Mouse (Mus musculus) spleen, postnatal 36 days (tissue): ENCODE measurements around the gene Gal3st2c.
"Not testable (repeated sequence)": the region's sequence is repeated elsewhere in the genome, so short reads cannot be mapped to it uniquely, and the experiment has no call there.

ENCODE experiments used
- DNase-seq, 2 experiments: peaks; one replicate each; pipeline ENCODE4 v3.0.0; 2022; ENCODE audit warnings: low spot score in 2 of 2, mixed read lengths in 1 of 2

Gal3st2c gene

DNA sequence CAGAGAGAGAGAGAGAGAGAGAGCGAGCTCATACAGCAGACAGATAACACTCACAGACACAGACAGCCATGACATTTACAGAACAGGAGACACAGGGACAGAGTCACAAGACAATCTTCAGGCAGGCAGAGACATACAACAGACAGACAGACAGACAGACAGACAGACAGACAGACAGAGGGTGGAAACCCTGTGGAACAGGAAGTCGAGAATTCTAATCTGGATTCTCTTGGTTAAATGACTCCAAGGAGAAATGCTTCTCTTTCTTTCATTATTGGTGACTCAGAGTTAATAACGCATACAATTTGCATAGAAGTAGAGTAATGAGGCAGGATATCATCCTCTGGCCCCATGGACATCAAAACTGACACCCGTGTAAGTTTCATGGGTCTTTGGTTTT is 56.2 kb downstream of the Gal3st2c start:
- DNase-seq, result no peak

DNA sequence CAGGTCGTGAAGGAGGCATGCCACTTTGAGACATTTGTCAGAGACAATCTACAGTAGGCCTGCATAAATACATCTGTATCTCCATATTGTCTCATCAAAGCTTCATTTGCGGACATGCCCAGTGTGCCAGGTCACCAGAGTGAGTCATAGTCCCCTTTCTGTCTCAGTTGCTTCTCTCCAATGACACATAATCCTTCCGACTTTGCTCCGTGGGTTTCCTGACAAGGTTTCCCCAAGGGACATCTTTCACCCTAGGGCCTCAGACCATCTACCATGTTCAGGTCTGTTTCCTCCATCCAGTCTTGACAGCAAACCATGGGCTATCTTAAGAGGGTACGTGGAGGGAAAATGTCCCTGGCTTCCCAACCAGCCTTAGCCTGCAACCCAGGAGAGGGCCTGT is 60.8 kb downstream of the Gal3st2c start:
- DNase-seq, result no peak

DNA sequence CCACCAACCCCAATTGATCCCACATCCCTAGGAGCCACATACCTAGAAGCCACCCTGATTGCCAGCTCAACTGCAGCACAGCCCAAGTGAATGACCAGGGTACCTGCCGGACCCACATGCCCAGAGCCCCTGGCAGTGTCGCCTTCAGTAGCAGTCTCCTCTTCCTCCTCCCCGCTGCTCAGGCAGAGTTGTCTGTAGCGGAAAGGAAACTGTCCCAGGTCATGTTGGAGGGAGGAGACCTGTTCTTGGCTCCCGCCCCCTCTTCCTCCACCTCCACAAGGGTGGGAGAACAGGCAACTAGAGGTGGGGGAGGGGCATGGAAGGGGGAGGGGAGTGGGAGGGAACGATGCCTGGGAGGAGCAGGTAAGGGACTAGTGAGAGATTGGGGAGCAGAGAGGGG is 62.1 kb downstream of the Gal3st2c start, which contains the start of gene Pdcd1:
Pdcd1 (minus strand) TSS at position 181 of the 400 bp plus-strand sequence.
- no peak for DNase-seq

DNA sequence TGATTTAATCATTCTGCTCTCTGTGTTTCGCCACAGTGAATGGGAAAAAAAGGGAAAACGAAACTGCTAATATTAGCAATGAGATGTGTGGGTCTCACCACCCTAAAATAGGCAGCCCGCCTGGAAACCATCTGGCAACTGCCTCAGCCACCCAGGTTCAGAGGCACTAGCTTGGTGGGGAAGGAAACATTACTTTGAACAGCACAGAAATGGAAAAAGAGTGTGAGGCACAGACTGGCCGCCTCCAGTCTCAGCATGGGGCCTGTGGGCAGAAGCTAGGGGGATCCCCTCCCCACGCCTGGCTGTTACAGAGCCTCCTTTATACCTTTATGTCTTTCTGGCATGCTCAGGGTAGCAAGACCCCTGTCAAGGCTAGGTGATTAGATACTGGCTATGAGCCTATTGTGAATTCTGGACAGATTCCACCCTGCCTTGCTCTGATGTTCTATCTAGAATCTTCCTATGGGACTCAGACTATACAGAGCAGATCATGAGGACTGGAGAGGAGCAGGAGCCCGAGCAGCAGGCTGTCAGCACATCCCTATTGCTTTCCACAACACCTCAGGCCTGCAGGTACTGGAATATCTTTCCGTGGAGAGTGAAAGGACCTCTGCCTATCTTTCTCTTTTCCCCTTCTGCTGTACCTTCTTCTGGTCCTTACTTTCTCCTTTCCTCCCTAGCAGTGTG is 63.4 kb downstream of the Gal3st2c start:
- DNase-seq, result no peak

DNA sequence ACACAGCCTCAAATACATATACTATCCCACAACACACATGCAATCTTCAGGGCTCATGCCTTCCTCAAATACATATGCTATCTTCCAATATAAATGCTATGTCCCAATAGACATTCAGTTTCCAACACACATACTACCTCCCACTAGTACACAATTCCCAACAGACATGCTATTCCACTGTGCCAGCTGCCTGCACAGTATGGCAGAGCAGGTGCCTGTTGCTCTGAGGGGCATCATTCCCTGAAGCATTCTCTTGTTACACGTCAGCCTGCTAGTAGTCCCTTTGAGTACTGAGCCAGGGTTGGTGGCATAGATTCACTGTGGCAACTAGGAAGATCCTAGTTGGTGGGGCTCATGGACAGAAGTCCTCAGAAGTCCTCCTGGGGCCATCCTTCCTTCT is 64.2 kb downstream of the Gal3st2c start:
- DNase-seq, result no peak

DNA sequence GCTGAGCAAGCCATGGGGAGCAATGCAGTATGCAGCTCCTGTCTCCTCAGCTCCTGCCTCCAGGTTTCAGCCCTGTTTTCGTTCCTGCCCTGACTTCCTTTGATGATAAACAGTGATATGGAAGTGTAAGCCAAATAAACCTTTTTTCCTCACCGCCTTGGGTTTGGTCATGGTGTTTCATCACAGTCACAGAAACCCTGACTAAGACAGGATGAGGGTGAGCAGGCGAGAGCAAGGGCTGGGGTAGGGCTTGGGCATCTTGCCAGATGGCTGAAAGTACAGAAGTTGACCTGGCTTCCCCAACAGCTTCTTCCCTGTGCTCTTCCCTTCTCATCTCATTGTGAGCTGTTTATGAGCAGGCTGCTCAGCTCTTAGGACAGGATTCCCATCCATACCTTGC is 65.7 kb downstream of the Gal3st2c start:
- no peak for DNase-seq

DNA sequence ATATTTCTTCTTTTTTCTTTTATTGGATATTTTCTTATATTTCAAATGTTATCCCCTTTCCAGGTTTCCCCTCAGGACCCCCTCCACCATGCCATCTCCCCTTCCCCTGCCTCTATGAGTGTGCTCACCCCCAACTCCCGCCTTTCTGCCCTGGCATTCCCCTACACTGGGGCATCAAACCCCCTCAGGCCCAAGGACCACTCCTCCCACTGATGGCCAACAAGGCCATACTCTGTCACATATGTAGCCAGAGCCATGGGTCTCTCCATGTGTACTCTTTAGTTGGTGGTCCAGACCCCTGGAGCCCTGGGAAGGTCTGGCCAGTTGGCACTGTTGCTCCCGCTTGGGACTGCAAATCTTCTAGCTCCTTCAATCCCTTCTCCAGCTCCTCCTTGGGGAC is 67.1 kb downstream of the Gal3st2c start:
- no peak for DNase-seq

DNA sequence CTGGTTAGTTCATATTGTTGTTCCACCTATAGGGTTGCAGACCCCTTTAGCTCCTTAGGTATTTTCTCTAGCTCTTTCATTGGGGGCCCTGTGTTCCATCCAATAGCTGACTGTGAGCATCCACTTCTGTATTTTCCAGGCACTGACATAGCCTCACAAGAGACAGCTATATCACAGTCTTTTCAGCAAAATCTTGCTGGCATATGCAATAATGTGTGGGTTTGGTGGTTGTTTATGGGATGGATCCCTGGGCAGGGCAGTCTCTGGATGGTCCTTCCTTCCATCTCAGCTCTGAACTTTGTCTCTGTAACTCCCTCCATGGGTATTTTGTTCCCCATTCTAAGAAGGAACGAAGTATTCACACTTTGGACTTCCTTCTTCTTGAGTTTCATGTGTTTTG is 68.0 kb downstream of the Gal3st2c start:
- DNase-seq, result not testable (repeated sequence)
